Mouse (Mus musculus): ENCODE results near the gene Numb.

- TF ChIP-seq CTCF (conservative IDR thresholded peaks at IDR 0.05; ENCODE audit: low read length) (no peak), NANOG (IDR thresholded peaks at IDR 0.05; ENCODE audit: borderline replicate concordance, low read length) (no peak)
Measured at GRCm38 (mm10) chr12:83790749-83791148, 131.0 kb downstream of the Numb start.

Data from E14TG2a.4 (cell line).